ENCODE assay signal across 9 mouse cellular contexts in the genomic region with DNA sequence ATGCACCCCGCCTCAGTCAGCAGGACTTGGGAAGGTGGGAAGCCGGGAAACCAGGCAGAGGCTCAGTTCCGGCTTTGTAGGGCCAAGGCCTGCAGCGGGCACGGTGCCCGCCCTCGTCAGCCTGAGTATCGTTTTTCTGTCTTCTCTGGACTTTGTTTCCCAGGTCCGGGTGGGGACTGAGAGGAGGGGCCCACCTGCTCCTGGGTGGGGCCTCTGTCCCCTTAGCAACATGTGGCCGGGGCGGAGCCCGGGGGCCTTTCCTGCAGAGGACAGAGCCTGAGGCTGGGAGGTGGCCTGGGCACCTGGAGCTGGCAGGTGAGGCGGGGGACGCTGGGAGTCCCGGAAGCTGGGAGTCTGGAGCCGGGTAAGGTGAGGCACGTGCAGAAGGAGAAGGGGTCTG. TPM values are rescaled to one million over a fixed set of nuclear protein-coding genes. Genes with fewer than 3 reads are reported as not detected.
DNase-seq lines count a peak whose midpoint lies in the region; ATAC-seq and TF ChIP-seq lines count a peak whose summit lies in the region.
"Had no signal": no experiment of that assay in that cellular context is flagged by ENCODE, and none has a peak within 500 bp of the region (broad histone marks: within the 10 kb centered on the region; RNA-seq: fewer than 3 reads in every experiment).

No protein-coding gene starts in this region.

- ATAC-seq in hindbrain, postnatal 0 days: no peak
- ATAC-seq in kidney, embryonic 16.5 days (ENCODE audit: low FRiP score, low TSS enrichment): peak; percentile 85
- ATAC-seq in lung, embryonic 14.5 days (ENCODE audit: insufficient read depth): peak; percentile 71
- ATAC-seq in stomach, embryonic 15.5 days (ENCODE audit: insufficient read depth, low FRiP score, low read depth): peak; percentile 83
- ATAC-seq in CD4-positive, CD25-positive, alpha-beta regulatory T cell, adult 4 months: no peak

- H3K4me1 ChIP-seq in hindbrain, embryonic 10.5 days (replicated peaks): peaks cover 44% of the 10 kb centered on the region
- H3K4me1 ChIP-seq in hindbrain, postnatal 0 days (ENCODE audit: insufficient read depth, low read length): no peaks in the 10 kb centered on the region
- H3K4me1 ChIP-seq in kidney, embryonic 16.5 days (ENCODE audit: insufficient read depth, low read length): peaks cover 44% of the 10 kb centered on the region
- H3K4me1 ChIP-seq in lung, embryonic 14.5 days (ENCODE audit: insufficient read depth): no peaks in the 10 kb centered on the region
- H3K4me1 ChIP-seq in stomach, embryonic 15.5 days: peaks cover 36% of the 10 kb centered on the region

- no peak for DNase-seq in hindbrain, embryonic 10.5 days (ENCODE audit: low spot score)
- no peak for DNase-seq in hindbrain, postnatal 0 days (ENCODE audit: low spot score)
- DNase-seq in lung, embryonic 14.5 days: peak; percentile 64
- DNase-seq in cerebellum, adult 11-12 months: no peak
- no peak for DNase-seq in layer of hippocampus, adult 2 months (ENCODE audit: low spot score in 2 of 2)

- WGBS in hindbrain, embryonic 10.5 days: 30% methylated on average over 17 of the region's 17 CpGs
- 33% methylated on average over 17 of the region's 17 CpGs for WGBS in hindbrain, postnatal 0 days
- 21% methylated on average over 16 of the region's 17 CpGs for WGBS in kidney, embryonic 16.5 days
- WGBS in lung, embryonic 14.5 days: 31% methylated on average over 17 of the region's 17 CpGs
- WGBS in stomach, embryonic 15.5 days: 18% methylated on average over 16 of the region's 17 CpGs

- no peak overlapping the region for H3K4me2 ChIP-seq in hindbrain, postnatal 0 days (ENCODE audit: low read depth, low read length)
- peak overlapping the region; percentile 45 for H3K4me2 ChIP-seq in kidney, embryonic 16.5 days (replicated peaks; ENCODE audit: low read depth, low read length)
- peak overlapping the region; percentile 47 for H3K4me2 ChIP-seq in lung, embryonic 14.5 days
- peak overlapping the region; percentile 41 for H3K4me2 ChIP-seq in stomach, embryonic 15.5 days

- H3K4me3 ChIP-seq in hindbrain, embryonic 10.5 days: peak overlapping the region; percentile 13; the same call in 1 of the 2 replicates
- no peak overlapping the region for H3K4me3 ChIP-seq in hindbrain, postnatal 0 days (ENCODE audit: low read length)
- H3K4me3 ChIP-seq in kidney, embryonic 16.5 days (ENCODE audit: low read length): peak overlapping the region; percentile 21; the same call in 1 of the 2 replicates
- no peak overlapping the region; the same call in 1 of the 2 replicates for H3K4me3 ChIP-seq in lung, embryonic 14.5 days (ENCODE audit: low read depth, low read length)
- H3K4me3 ChIP-seq in stomach, embryonic 15.5 days (replicated peaks): peak overlapping the region; percentile 20
- H3K4me3 ChIP-seq in layer of hippocampus, adult 2 months: no peak overlapping the region

- H3K36me3 ChIP-seq in hindbrain, embryonic 10.5 days: peaks cover 35% of the 10 kb centered on the region
- H3K36me3 ChIP-seq in hindbrain, postnatal 0 days (ENCODE audit: insufficient read depth, low read length): peaks cover 15% of the 10 kb centered on the region; the same call in 1 of the 2 replicates
- H3K36me3 ChIP-seq in kidney, embryonic 16.5 days (ENCODE audit: insufficient read depth, low read length): peaks cover 19% of the 10 kb centered on the region
- peaks cover 27% of the 10 kb centered on the region for H3K36me3 ChIP-seq in lung, embryonic 14.5 days (ENCODE audit: insufficient read depth)
- H3K36me3 ChIP-seq in stomach, embryonic 15.5 days: peaks cover 13% of the 10 kb centered on the region; the same call in 1 of the 2 replicates

- H3K9me3 ChIP-seq in hindbrain, embryonic 10.5 days: 0 out of 2 replicates have a peak, but pooled peaks cover 5% of the 10 kb centered on the region
- H3K9me3 ChIP-seq in hindbrain, postnatal 0 days (ENCODE audit: low read length): no peaks in the 10 kb centered on the region
- H3K9me3 ChIP-seq in kidney, embryonic 16.5 days (ENCODE audit: low read length): no peaks in the 10 kb centered on the region
- H3K9me3 ChIP-seq in lung, embryonic 14.5 days (ENCODE audit: low read depth, low read length): no peaks in the 10 kb centered on the region
- H3K9me3 ChIP-seq in stomach, embryonic 15.5 days: no peaks in the 10 kb centered on the region

- peak overlapping the region; percentile 69 for H3K27ac ChIP-seq in hindbrain, embryonic 10.5 days
- no peak overlapping the region for H3K27ac ChIP-seq in hindbrain, postnatal 0 days
- peak overlapping the region; percentile 74 for H3K27ac ChIP-seq in kidney, embryonic 16.5 days (ENCODE audit: low read length)
- 0 out of 2 replicates have a peak overlapping the region, but pooled peaks have one; percentile 36 for H3K27ac ChIP-seq in lung, embryonic 14.5 days (ENCODE audit: low read depth)
- peak overlapping the region; percentile 85 for H3K27ac ChIP-seq in stomach, embryonic 15.5 days
- no peak overlapping the region for H3K27ac ChIP-seq in layer of hippocampus, adult 2 months

- no peak for TF ChIP-seq CTCF in hindbrain, postnatal 0 days (IDR thresholded peaks at IDR 0.05; ENCODE audit: low read depth)
- TF ChIP-seq CTCF in lung, embryonic 14.5 days (IDR thresholded peaks at IDR 0.05; ENCODE audit: low read depth): no peak
- no peak for TF ChIP-seq CTCF in layer of hippocampus, adult 2 months (conservative IDR thresholded peaks at IDR 0.05)

- H3K27me3 ChIP-seq in hindbrain, embryonic 10.5 days (ENCODE audit: insufficient read depth, poor library complexity, severe bottlenecking): no peaks in the 10 kb centered on the region
- no peaks in the 10 kb centered on the region for H3K27me3 ChIP-seq in hindbrain, postnatal 0 days (ENCODE audit: insufficient read depth, low read length)
- no peaks in the 10 kb centered on the region for H3K27me3 ChIP-seq in kidney, embryonic 16.5 days (ENCODE audit: insufficient read depth, low read length)
- no peaks in the 10 kb centered on the region for H3K27me3 ChIP-seq in lung, embryonic 14.5 days (ENCODE audit: insufficient read depth, low read length)
- H3K27me3 ChIP-seq in stomach, embryonic 15.5 days (replicated peaks): no peaks in the 10 kb centered on the region

- H3K9ac ChIP-seq in hindbrain, postnatal 0 days (replicated peaks; ENCODE audit: low read length): no peak overlapping the region
- H3K9ac ChIP-seq in kidney, embryonic 16.5 days (replicated peaks; ENCODE audit: low read length): peak overlapping the region; percentile 57
- H3K9ac ChIP-seq in lung, embryonic 14.5 days: peak overlapping the region; percentile 34
- no peak overlapping the region for H3K9ac ChIP-seq in stomach, embryonic 15.5 days

RNA-seq across cellular contexts. Expression of gene Misp, which starts 1.6 kb away (rescaled TPM):
- 1.0 and 2.4 TPM in 2 replicates for polyA plus RNA-seq in hindbrain, embryonic 10.5 days (2016; fragmentation: Nextera tagmentation; extraction: Ambion mirVana)
- 0.05 and 0.22 TPM in 2 replicates for total RNA-seq in hindbrain, postnatal 0 days (2014; rRNA removed)
- 0.33 TPM in 1 of 2 replicates, not detected in the other for polyA plus RNA-seq in hindbrain, postnatal 0 days (2015; fragmentation: Nextera tagmentation; extraction: Ambion mirVana)
- polyA plus RNA-seq in kidney, embryonic 16.5 days (2015; fragmentation: Nextera tagmentation; extraction: Ambion mirVana): 18.2 and 18.5 TPM in 2 replicates
- polyA plus RNA-seq in lung, embryonic 14.5 days (2014; fragmentation: Nextera tagmentation; extraction: Ambion mirVana): 5.0 and 6.1 TPM in 2 replicates
- polyA plus RNA-seq in stomach, embryonic 15.5 days (2015; fragmentation: Nextera tagmentation; extraction: Ambion mirVana): 50.0 and 67.2 TPM in 2 replicates
- under 1 TPM in 1 of 2 experiments, not detected in 1; 0.27 TPM for polyA plus RNA-seq in CD4-positive, CD25-positive, alpha-beta regulatory T cell, adult 4 months (2017; shearing (Covaris generic))
- total RNA-seq in layer of hippocampus, adult 2 months (2021): 1 to 10 TPM in 1 of 2 experiments, under 1 TPM in 1; 0.54 to 1.1 TPM

RNA-seq across cellular contexts. Expression of gene Palm, which starts 29.0 kb away (rescaled TPM):
- polyA plus RNA-seq in hindbrain, embryonic 10.5 days (2016; fragmentation: Nextera tagmentation; extraction: Ambion mirVana): 142 and 175 TPM in 2 replicates
- total RNA-seq in hindbrain, postnatal 0 days (2014; rRNA removed): 156 and 157 TPM in 2 replicates
- 221 and 242 TPM in 2 replicates for polyA plus RNA-seq in hindbrain, postnatal 0 days (2015; fragmentation: Nextera tagmentation; extraction: Ambion mirVana)
- polyA plus RNA-seq in kidney, embryonic 16.5 days (2015; fragmentation: Nextera tagmentation; extraction: Ambion mirVana): 190 and 194 TPM in 2 replicates
- 68.1 and 72.4 TPM in 2 replicates for polyA plus RNA-seq in lung, embryonic 14.5 days (2014; fragmentation: Nextera tagmentation; extraction: Ambion mirVana)
- polyA plus RNA-seq in stomach, embryonic 15.5 days (2015; fragmentation: Nextera tagmentation; extraction: Ambion mirVana): 53.3 and 54.1 TPM in 2 replicates
- polyA plus RNA-seq in CD4-positive, CD25-positive, alpha-beta regulatory T cell, adult 4 months (2017; shearing (Covaris generic)): under 1 TPM in 1 of 2 experiments, not detected in 1; 0.23 TPM
- total RNA-seq in layer of hippocampus, adult 2 months (2021): 100 to 1,000 TPM; 275 to 277 TPM

RNA-seq across cellular contexts. Expression of gene Prss57, which starts 31.6 kb away (rescaled TPM):
- 0.10 TPM in 1 of 2 replicates, not detected in the other for polyA plus RNA-seq in hindbrain, embryonic 10.5 days (2016; fragmentation: Nextera tagmentation; extraction: Ambion mirVana)
- 0.54 and 1.8 TPM in 2 replicates for total RNA-seq in hindbrain, postnatal 0 days (2014; rRNA removed)
- polyA plus RNA-seq in hindbrain, postnatal 0 days (2015; fragmentation: Nextera tagmentation; extraction: Ambion mirVana): 0.13 and 0.33 TPM in 2 replicates
- polyA plus RNA-seq in kidney, embryonic 16.5 days (2015; fragmentation: Nextera tagmentation; extraction: Ambion mirVana): not detected in 2 replicates
- 0.11 TPM in 1 of 2 replicates, not detected in the other for polyA plus RNA-seq in lung, embryonic 14.5 days (2014; fragmentation: Nextera tagmentation; extraction: Ambion mirVana)
- polyA plus RNA-seq in stomach, embryonic 15.5 days (2015; fragmentation: Nextera tagmentation; extraction: Ambion mirVana): 0.23 and 0.31 TPM in 2 replicates
- polyA plus RNA-seq in CD4-positive, CD25-positive, alpha-beta regulatory T cell, adult 4 months (2017; shearing (Covaris generic)): not detected
- total RNA-seq in layer of hippocampus, adult 2 months (2021): under 1 TPM; 0.26 to 0.37 TPM
- polyA plus RNA-seq: heart, postnatal 0 days had no signal

RNA-seq across cellular contexts. Expression of gene Ptbp1, which starts 31.9 kb away (rescaled TPM):
- polyA plus RNA-seq in hindbrain, embryonic 10.5 days (2016; fragmentation: Nextera tagmentation; extraction: Ambion mirVana): 288 and 338 TPM in 2 replicates
- 166 and 173 TPM in 2 replicates for total RNA-seq in hindbrain, postnatal 0 days (2014; rRNA removed)
- 58.9 and 65.5 TPM in 2 replicates for polyA plus RNA-seq in hindbrain, postnatal 0 days (2015; fragmentation: Nextera tagmentation; extraction: Ambion mirVana)
- polyA plus RNA-seq in kidney, embryonic 16.5 days (2015; fragmentation: Nextera tagmentation; extraction: Ambion mirVana): 431 and 491 TPM in 2 replicates
- 355 and 366 TPM in 2 replicates for polyA plus RNA-seq in lung, embryonic 14.5 days (2014; fragmentation: Nextera tagmentation; extraction: Ambion mirVana)
- 295 and 299 TPM in 2 replicates for polyA plus RNA-seq in stomach, embryonic 15.5 days (2015; fragmentation: Nextera tagmentation; extraction: Ambion mirVana)
- polyA plus RNA-seq in CD4-positive, CD25-positive, alpha-beta regulatory T cell, adult 4 months (2017; shearing (Covaris generic)): 100 to 1,000 TPM; 103 to 274 TPM
- 10 to 100 TPM; 56.9 to 58.7 TPM for total RNA-seq in layer of hippocampus, adult 2 months (2021)

RNA-seq across cellular contexts. Expression of gene Fstl3, which starts 45.3 kb away (rescaled TPM):
- 1.7 and 1.8 TPM in 2 replicates for polyA plus RNA-seq in hindbrain, embryonic 10.5 days (2016; fragmentation: Nextera tagmentation; extraction: Ambion mirVana)
- total RNA-seq in hindbrain, postnatal 0 days (2014; rRNA removed): 2.6 and 3.3 TPM in 2 replicates
- polyA plus RNA-seq in hindbrain, postnatal 0 days (2015; fragmentation: Nextera tagmentation; extraction: Ambion mirVana): 3.1 and 3.2 TPM in 2 replicates
- 23.9 and 26.4 TPM in 2 replicates for polyA plus RNA-seq in kidney, embryonic 16.5 days (2015; fragmentation: Nextera tagmentation; extraction: Ambion mirVana)
- 12.2 and 12.4 TPM in 2 replicates for polyA plus RNA-seq in lung, embryonic 14.5 days (2014; fragmentation: Nextera tagmentation; extraction: Ambion mirVana)
- 14.8 and 15.5 TPM in 2 replicates for polyA plus RNA-seq in stomach, embryonic 15.5 days (2015; fragmentation: Nextera tagmentation; extraction: Ambion mirVana)
- under 1 TPM in 1 of 2 experiments, not detected in 1; 0.53 TPM for polyA plus RNA-seq in CD4-positive, CD25-positive, alpha-beta regulatory T cell, adult 4 months (2017; shearing (Covaris generic))
- 1 to 10 TPM; 2.5 to 2.7 TPM for total RNA-seq in layer of hippocampus, adult 2 months (2021)

Comparison
In these comparisons a context has a peak if more than half of its experiments do, and no peak if none do; other contexts are left out.
1. H3K27ac ChIP-seq: peak in hindbrain, embryonic 10.5 days (single experiment), kidney, embryonic 16.5 days (single experiment), lung, embryonic 14.5 days (single experiment) and stomach, embryonic 15.5 days (single experiment); none in hindbrain, postnatal 0 days (single experiment) and layer of hippocampus, adult 2 months (single experiment).
2. H3K4me3 ChIP-seq: peak in hindbrain, embryonic 10.5 days (single experiment), kidney, embryonic 16.5 days (single experiment) and stomach, embryonic 15.5 days (single experiment); none in hindbrain, postnatal 0 days (single experiment), lung, embryonic 14.5 days (single experiment) and layer of hippocampus, adult 2 months (single experiment).
3. ATAC-seq: peak in kidney, embryonic 16.5 days (single experiment), lung, embryonic 14.5 days (single experiment) and stomach, embryonic 15.5 days (single experiment); none in hindbrain, postnatal 0 days (single experiment) and CD4-positive, CD25-positive, alpha-beta regulatory T cell, adult 4 months (single experiment).
4. H3K9ac ChIP-seq: peak in kidney, embryonic 16.5 days (single experiment) and lung, embryonic 14.5 days (single experiment); none in hindbrain, postnatal 0 days (single experiment) and stomach, embryonic 15.5 days (single experiment).
5. RNA of gene Palm, which starts 29.0 kb away (polyA plus RNA-seq): 221 to 242 TPM in hindbrain, postnatal 0 days, 190 to 194 TPM in kidney, embryonic 16.5 days, 142 to 175 TPM in hindbrain, embryonic 10.5 days, 68.1 to 72.4 TPM in lung, embryonic 14.5 days and 53.3 to 54.1 TPM in stomach, embryonic 15.5 days; 0.23 TPM in CD4-positive, CD25-positive, alpha-beta regulatory T cell, adult 4 months; every median in the first group is over 10 times any median in the second.